In the genomic region with DNA sequence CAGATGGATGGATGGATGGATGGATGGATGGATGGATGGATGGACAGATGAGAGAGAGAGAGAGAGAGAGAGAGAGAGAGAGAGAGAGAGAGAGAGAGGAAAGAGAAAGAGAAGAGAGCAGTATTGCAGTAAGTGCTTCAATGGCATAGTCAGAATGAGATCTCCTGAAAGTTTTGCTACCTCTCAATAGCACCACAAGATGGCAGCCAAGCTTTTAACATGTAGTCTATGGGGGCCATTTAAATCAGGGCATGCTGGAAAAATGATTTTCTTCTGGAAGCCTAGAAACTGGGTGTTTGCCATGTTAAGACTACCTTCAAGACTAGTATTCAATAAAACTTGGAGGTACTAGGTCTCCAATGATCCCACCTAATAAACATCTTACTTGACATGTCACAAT, we compare ENCODE assay signal across 13 mouse cellular contexts. TPM values are rescaled to one million over a fixed set of nuclear protein-coding genes. Genes with fewer than 3 reads are reported as not detected.
A peak's percentile ranks its signal among the peaks of the same experiment; 100 is the strongest.
DNase-seq lines count a peak whose midpoint lies in the region; ATAC-seq and TF ChIP-seq lines count a peak whose summit lies in the region.
"Had no signal": no experiment of that assay in that cellular context is flagged by ENCODE, and none has a peak within 500 bp of the region (broad histone marks: within the 10 kb centered on the region; RNA-seq: fewer than 3 reads in every experiment).

No protein-coding gene starts in this region.

- H3K4me2 ChIP-seq in heart, postnatal 0 days (ENCODE audit: low read depth, low read length), result no peak overlapping the region
- no peak overlapping the region for H3K4me2 ChIP-seq in midbrain, postnatal 0 days (ENCODE audit: low read depth, low read length, poor library complexity, severe bottlenecking)
- no peak overlapping the region for H3K4me2 ChIP-seq in midbrain, embryonic 13.5 days (replicated peaks)
- no peak overlapping the region for H3K4me2 ChIP-seq in stomach, postnatal 0 days (replicated peaks; ENCODE audit: low read depth)
- H3K4me2 ChIP-seq: forebrain, embryonic 12.5 days; heart, embryonic 12.5 days; limb, embryonic 13.5 days had no signal

- H3K27me3 ChIP-seq in heart, postnatal 0 days (ENCODE audit: control insufficient read depth, insufficient read depth, low read length), result no peaks in the 10 kb centered on the region
- H3K27me3 ChIP-seq in midbrain, postnatal 0 days (ENCODE audit: insufficient read depth, low read length), result 0 out of 2 replicates have a peak, but pooled peaks cover 3% of the 10 kb centered on the region
- H3K27me3 ChIP-seq in midbrain, embryonic 13.5 days, result no peaks in the 10 kb centered on the region
- no peaks in the 10 kb centered on the region for H3K27me3 ChIP-seq in stomach, postnatal 0 days (ENCODE audit: control insufficient read depth, insufficient read depth, low read length)
- H3K27me3 ChIP-seq: heart, embryonic 12.5 days; limb, embryonic 13.5 days had no signal

- TF ChIP-seq CTCF in heart, postnatal 0 days (IDR thresholded peaks at IDR 0.05; ENCODE audit: low read depth), result peak; percentile 61
- peak; percentile 58 for TF ChIP-seq CTCF in midbrain, postnatal 0 days (IDR thresholded peaks at IDR 0.05)
- peak; percentile 78 for TF ChIP-seq CTCF in stomach, postnatal 0 days (IDR thresholded peaks at IDR 0.05; ENCODE audit: low read depth)

- DNase-seq in heart, postnatal 0 days (ENCODE audit: low spot score), result no peak
- DNase-seq in heart, postnatal 36 days, result no peak
- DNase-seq in midbrain, postnatal 0 days (ENCODE audit: low spot score), result peak; percentile 60
- DNase-seq in embryo, embryonic 11 days, result peak; percentile 47
- no peak for DNase-seq in stomach, postnatal 0 days (ENCODE audit: low spot score)
- DNase-seq in urinary bladder, postnatal 25 days (ENCODE audit: low spot score), result no peak
- DNase-seq in adrenal gland, adult 18-20 months (ENCODE audit: low spot score in 2 of 2), result no peak
- DNase-seq: cerebellum, adult 8-10 months; kidney, adult 18-20 months had no signal

- intact Hi-C loops in heart, postnatal 36 days (cut with DNase I), result loop anchor here (1.0 kb wide), 1 partner anchor 61 kb away; no protein-coding TSS in a partner anchor

- H3K9me3 ChIP-seq in heart, postnatal 0 days (replicated peaks; ENCODE audit: control insufficient read depth, low read length), result no peaks in the 10 kb centered on the region
- no peaks in the 10 kb centered on the region for H3K9me3 ChIP-seq in midbrain, postnatal 0 days (ENCODE audit: low read length)
- H3K9me3 ChIP-seq in midbrain, embryonic 13.5 days, result no peaks in the 10 kb centered on the region
- H3K9me3 ChIP-seq in stomach, postnatal 0 days (ENCODE audit: control insufficient read depth, low read length), result no peaks in the 10 kb centered on the region
- H3K9me3 ChIP-seq: forebrain, embryonic 12.5 days; heart, embryonic 12.5 days; limb, embryonic 13.5 days had no signal

- H3K4me1 ChIP-seq in heart, postnatal 0 days (ENCODE audit: control insufficient read depth, insufficient read depth), result no peaks in the 10 kb centered on the region
- no peaks in the 10 kb centered on the region for H3K4me1 ChIP-seq in midbrain, postnatal 0 days (ENCODE audit: insufficient read depth, low read length)
- no peaks in the 10 kb centered on the region for H3K4me1 ChIP-seq in midbrain, embryonic 13.5 days (replicated peaks)
- no peaks in the 10 kb centered on the region for H3K4me1 ChIP-seq in stomach, postnatal 0 days (replicated peaks; ENCODE audit: control insufficient read depth, insufficient read depth)
- H3K4me1 ChIP-seq: forebrain, embryonic 12.5 days; heart, embryonic 12.5 days; limb, embryonic 13.5 days had no signal

- no peak for TF ChIP-seq EP300 in heart, postnatal 0 days (IDR thresholded peaks at IDR 0.05; ENCODE audit: low read depth)
- TF ChIP-seq EP300 in stomach, postnatal 0 days (optimal IDR thresholded peaks at IDR 0.05), result no peak

- no peak overlapping the region for H3K4me3 ChIP-seq in heart, postnatal 0 days (ENCODE audit: low read depth, low read length)
- H3K4me3 ChIP-seq in midbrain, postnatal 0 days (ENCODE audit: low read depth, low read length), result no peak overlapping the region
- H3K4me3 ChIP-seq in midbrain, embryonic 13.5 days (replicated peaks), result no peak overlapping the region
- H3K4me3 ChIP-seq in stomach, postnatal 0 days (ENCODE audit: low read depth, low read length), result no peak overlapping the region
- H3K4me3 ChIP-seq: forebrain, embryonic 12.5 days; heart, embryonic 12.5 days; limb, embryonic 13.5 days had no signal

- ATAC-seq in heart, postnatal 0 days (ENCODE audit: insufficient read depth, low read depth), result no peak
- ATAC-seq in midbrain, postnatal 0 days (ENCODE audit: low FRiP score), result no peak
- ATAC-seq in midbrain, embryonic 13.5 days, result no peak
- ATAC-seq in stomach, postnatal 0 days (ENCODE audit: low FRiP score, low TSS enrichment), result no peak

- no peaks in the 10 kb centered on the region for H3K36me3 ChIP-seq in heart, postnatal 0 days (replicated peaks; ENCODE audit: control insufficient read depth, insufficient read depth, low read length)
- no peaks in the 10 kb centered on the region for H3K36me3 ChIP-seq in midbrain, postnatal 0 days (ENCODE audit: insufficient read depth, low read length)
- H3K36me3 ChIP-seq in midbrain, embryonic 13.5 days, result no peaks in the 10 kb centered on the region
- H3K36me3 ChIP-seq in stomach, postnatal 0 days (ENCODE audit: control insufficient read depth, insufficient read depth, low read length), result no peaks in the 10 kb centered on the region
- H3K36me3 ChIP-seq: forebrain, embryonic 12.5 days; heart, embryonic 12.5 days; limb, embryonic 13.5 days had no signal

- H3K9ac ChIP-seq in heart, postnatal 0 days (replicated peaks; ENCODE audit: low read depth, low read length), result no peak overlapping the region
- no peak overlapping the region for H3K9ac ChIP-seq in midbrain, postnatal 0 days (replicated peaks; ENCODE audit: low read length, poor library complexity, severe bottlenecking)
- no peak overlapping the region for H3K9ac ChIP-seq in midbrain, embryonic 13.5 days (replicated peaks)
- no peak overlapping the region for H3K9ac ChIP-seq in stomach, postnatal 0 days (ENCODE audit: low read length)
- H3K9ac ChIP-seq: forebrain, embryonic 12.5 days; heart, embryonic 12.5 days; limb, embryonic 13.5 days had no signal

- H3K27ac ChIP-seq in heart, postnatal 0 days (ENCODE audit: low read depth), result no peak overlapping the region
- no peak overlapping the region for H3K27ac ChIP-seq in midbrain, postnatal 0 days (ENCODE audit: low read depth, low read length)
- no peak overlapping the region for H3K27ac ChIP-seq in midbrain, embryonic 13.5 days
- H3K27ac ChIP-seq in stomach, postnatal 0 days (replicated peaks), result no peak overlapping the region
- H3K27ac ChIP-seq: forebrain, embryonic 12.5 days; limb, embryonic 13.5 days had no signal

RNA-seq across cellular contexts. Expression of a gene that starts 5.4 kb away (rescaled TPM):
- total RNA-seq in heart, postnatal 0 days (2014; rRNA removed; ENCODE audit: low replicate concordance), result 53.5 and 56.8 TPM in 2 replicates
- polyA plus RNA-seq in heart, postnatal 0 days (2015; fragmentation: Nextera tagmentation; extraction: Ambion mirVana), result 29.7 and 35.7 TPM in 2 replicates
- total RNA-seq in heart, postnatal 36 days (2021), result 10 to 100 TPM; 41.2 to 41.3 TPM
- total RNA-seq in midbrain, postnatal 0 days (2014; rRNA removed), result 107 and 121 TPM in 2 replicates
- polyA plus RNA-seq in midbrain, postnatal 0 days (2015; fragmentation: Nextera tagmentation; extraction: Ambion mirVana), result 60.0 and 66.5 TPM in 2 replicates
- polyA plus RNA-seq in midbrain, embryonic 13.5 days (2015; fragmentation: Nextera tagmentation; extraction: Ambion mirVana), result 52.4 and 54.4 TPM in 2 replicates
- 26.5 and 27.2 TPM in 2 replicates for polyA plus RNA-seq in stomach, postnatal 0 days (2015; fragmentation: Nextera tagmentation; extraction: Ambion mirVana)
- 10 to 100 TPM; 47.5 to 56.4 TPM for total RNA-seq in adrenal gland, adult 18-20 months (2021)

RNA-seq across cellular contexts. Expression of a gene that starts 44.9 kb away (rescaled TPM):
- total RNA-seq in heart, postnatal 0 days (2014; rRNA removed; ENCODE audit: low replicate concordance), result not detected in 2 replicates
- polyA plus RNA-seq in heart, postnatal 0 days (2015; fragmentation: Nextera tagmentation; extraction: Ambion mirVana), result 0.29 and 0.30 TPM in 2 replicates
- total RNA-seq in heart, postnatal 36 days (2021), result not detected
- 0.66 TPM in 1 of 2 replicates, not detected in the other for total RNA-seq in midbrain, postnatal 0 days (2014; rRNA removed)
- 0.20 and 0.35 TPM in 2 replicates for polyA plus RNA-seq in midbrain, postnatal 0 days (2015; fragmentation: Nextera tagmentation; extraction: Ambion mirVana)
- not detected in 2 replicates for polyA plus RNA-seq in midbrain, embryonic 13.5 days (2015; fragmentation: Nextera tagmentation; extraction: Ambion mirVana)
- polyA plus RNA-seq in stomach, postnatal 0 days (2015; fragmentation: Nextera tagmentation; extraction: Ambion mirVana), result 30.4 and 31.5 TPM in 2 replicates
- not detected for total RNA-seq in adrenal gland, adult 18-20 months (2021)
- polyA plus RNA-seq: forebrain, embryonic 12.5 days; heart, embryonic 12.5 days had no signal

RNA-seq across cellular contexts. Expression of a gene that starts 51.1 kb away (rescaled TPM):
- total RNA-seq in heart, postnatal 0 days (2014; rRNA removed; ENCODE audit: low replicate concordance), result 21.1 and 40.3 TPM in 2 replicates
- polyA plus RNA-seq in heart, postnatal 0 days (2015; fragmentation: Nextera tagmentation; extraction: Ambion mirVana), result 54.1 and 54.8 TPM in 2 replicates
- total RNA-seq in heart, postnatal 36 days (2021), result 10 to 100 TPM; 34.8 to 35.3 TPM
- 19.7 and 30.3 TPM in 2 replicates for total RNA-seq in midbrain, postnatal 0 days (2014; rRNA removed)
- 55.4 and 59.8 TPM in 2 replicates for polyA plus RNA-seq in midbrain, postnatal 0 days (2015; fragmentation: Nextera tagmentation; extraction: Ambion mirVana)
- polyA plus RNA-seq in midbrain, embryonic 13.5 days (2015; fragmentation: Nextera tagmentation; extraction: Ambion mirVana), result 41.3 and 41.6 TPM in 2 replicates
- 40.2 and 41.3 TPM in 2 replicates for polyA plus RNA-seq in stomach, postnatal 0 days (2015; fragmentation: Nextera tagmentation; extraction: Ambion mirVana)
- total RNA-seq in adrenal gland, adult 18-20 months (2021), result 10 to 100 TPM; 36.8 to 38.8 TPM

Comparison
In these comparisons a context has a peak if more than half of its experiments do, and no peak if none do; other contexts are left out.
1. DNase-seq: peak in midbrain, postnatal 0 days (single experiment) and embryo, embryonic 11 days (single experiment); none in heart, postnatal 0 days (single experiment), heart, postnatal 36 days (0 of 2), stomach, postnatal 0 days (single experiment), urinary bladder, postnatal 25 days (single experiment) and adrenal gland, adult 18-20 months (0 of 2).
2. Peak in every context shown above with its lines, with median percentiles within 50 percentile points of each other: CTCF ChIP-seq.